Mouse (Mus musculus): Measurements from ENCODE around the gene Cdc42bpa. TPM values are rescaled to one million over a fixed set of nuclear protein-coding genes. Genes with fewer than 3 reads are reported as not detected.

Gene Cdc42bpa
- 20.2 and 21.0 TPM in 2 replicates for polyA plus RNA-seq (2012; rRNA removed)

DNA sequence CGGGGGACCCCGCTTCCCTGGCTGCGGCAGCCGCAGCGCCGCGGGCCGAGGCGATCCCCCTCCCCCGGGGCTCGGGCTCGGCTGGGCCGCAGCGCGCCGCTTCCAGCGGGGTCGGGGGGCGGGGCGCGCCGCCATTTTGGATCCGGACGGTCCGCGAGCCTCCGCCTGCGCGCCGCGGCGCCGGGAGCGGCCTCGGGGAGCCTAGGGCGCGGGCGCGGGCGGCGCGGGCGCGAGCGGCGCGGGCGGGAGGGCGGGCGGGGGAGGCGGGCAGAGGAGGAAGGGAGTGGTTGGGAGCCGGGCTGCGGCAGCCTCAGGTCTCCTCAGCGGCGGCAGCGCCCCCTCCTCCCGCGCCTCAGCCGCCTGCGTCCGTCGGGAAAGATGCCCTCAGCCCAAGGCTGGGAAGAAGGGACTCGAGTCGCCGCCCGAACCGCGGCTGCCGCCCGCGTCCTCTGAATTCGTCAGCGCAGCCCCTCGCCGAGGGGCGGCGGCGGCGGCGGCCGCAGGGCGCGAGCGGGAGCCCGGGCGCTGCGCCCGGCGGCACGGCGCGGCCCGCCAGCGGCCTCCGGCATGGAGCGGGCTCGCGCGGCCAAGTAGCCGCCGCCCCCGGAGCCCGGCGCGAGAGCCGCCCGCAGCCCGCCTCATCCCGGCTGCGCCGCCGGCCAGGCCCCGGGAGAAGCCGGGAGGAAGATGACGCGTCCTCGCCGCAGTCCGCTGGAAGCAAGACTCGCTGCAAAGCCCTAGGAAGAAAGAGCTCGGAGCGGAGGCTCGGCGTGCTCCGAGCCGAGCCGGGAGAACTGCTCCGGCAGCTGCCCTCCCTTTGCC is at the start of gene Cdc42bpa:
TSS of gene Cdc42bpa (plus strand) at position 752 of the 822 bp plus-strand sequence.
- Histone ChIP-seq H3K4me3 (ENCODE audit: insufficient read depth, low read depth, low read length) (peak within 1 kb of the TSS; percentile 99), H3K4me1 (ENCODE audit: control insufficient read depth, insufficient read depth, low read length) (peaks cover 10% of the 10 kb centered on the region; the same call in 1 of the 2 replicates), H3K36me3 (ENCODE audit: control insufficient read depth, insufficient read depth, low read length) (no peaks in the 10 kb centered on the region), H3K27me3 (replicated peaks; ENCODE audit: control insufficient read depth, insufficient read depth, low read length) (no peaks in the 10 kb centered on the region), H3K27ac (ENCODE audit: insufficient read depth, low read depth, low read length) (peak within 1 kb of the TSS; percentile 95)
- peak; percentile 15 for TF ChIP-seq POLR2A (IDR thresholded peaks at IDR 0.05; ENCODE audit: low read depth, low read length)
- no peak for TF ChIP-seq CTCF (conservative IDR thresholded peaks at IDR 0.05; ENCODE audit: insufficient read depth, insufficient read length, low read depth, low read length)
- WGBS, result 5% methylated on average over 113 of the region's 128 CpGs
- peak; percentile 83 for DNase-seq

- no peak overlapping the region for H3K27ac ChIP-seq (ENCODE audit: insufficient read depth, low read depth, low read length)
- H3K36me3 ChIP-seq (ENCODE audit: control insufficient read depth, insufficient read depth, low read length), result no peaks in the 10 kb centered on the region
- no peak for DNase-seq
- WGBS, result 72% methylated on average over 4 of the region's 4 CpGs
- no peaks in the 10 kb centered on the region for H3K4me1 ChIP-seq (ENCODE audit: control insufficient read depth, insufficient read depth, low read length)
- TF ChIP-seq POLR2A (IDR thresholded peaks at IDR 0.05; ENCODE audit: low read depth, low read length) (no peak), CTCF (conservative IDR thresholded peaks at IDR 0.05; ENCODE audit: insufficient read depth, insufficient read length, low read depth, low read length) (no peak)
- H3K4me3 ChIP-seq (ENCODE audit: insufficient read depth, low read depth, low read length), result no peak overlapping the region
- H3K27me3 ChIP-seq (replicated peaks; ENCODE audit: control insufficient read depth, insufficient read depth, low read length), result no peaks in the 10 kb centered on the region
Measured at GRCm38 (mm10) chr1:179913471-179913870, 46.8 kb upstream of the Cdc42bpa start.

GRCm38 (mm10) chr1:179917036-179917435 is 43.2 kb upstream of the Cdc42bpa start:
- DNase-seq, result no peak
- WGBS, result 52% methylated on average over 4 of the region's 4 CpGs
- Histone ChIP-seq H3K36me3 (ENCODE audit: control insufficient read depth, insufficient read depth, low read length) (no peaks in the 10 kb centered on the region), H3K27ac (ENCODE audit: insufficient read depth, low read depth, low read length) (no peak overlapping the region), H3K4me3 (ENCODE audit: insufficient read depth, low read depth, low read length) (no peak overlapping the region), H3K4me1 (ENCODE audit: control insufficient read depth, insufficient read depth, low read length) (no peaks in the 10 kb centered on the region), H3K27me3 (replicated peaks; ENCODE audit: control insufficient read depth, insufficient read depth, low read length) (no peaks in the 10 kb centered on the region)
- TF ChIP-seq POLR2A (IDR thresholded peaks at IDR 0.05; ENCODE audit: low read depth, low read length) (no peak), CTCF (conservative IDR thresholded peaks at IDR 0.05; ENCODE audit: insufficient read depth, insufficient read length, low read depth, low read length) (no peak)

DNA sequence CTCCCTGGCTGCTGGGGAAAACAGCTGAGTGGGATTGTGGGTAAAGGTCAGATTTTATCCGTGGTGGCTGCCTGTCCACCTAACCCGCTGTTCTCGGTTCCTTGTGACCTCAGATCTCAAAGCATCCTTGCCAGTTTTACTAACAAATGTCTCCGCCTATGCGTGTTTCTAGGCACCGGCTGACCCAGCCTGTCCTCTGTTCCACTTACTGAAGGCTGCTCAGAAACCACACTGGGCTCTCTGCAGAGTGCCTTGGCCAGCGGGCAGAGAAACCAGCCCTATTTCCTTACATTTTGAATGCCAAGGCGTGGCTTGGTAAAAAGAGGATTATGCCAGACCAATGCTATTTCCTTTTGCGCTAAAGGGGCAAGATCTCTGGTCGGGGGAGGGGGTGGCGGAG is 42.8 kb upstream of the Cdc42bpa start:
- Histone ChIP-seq H3K4me1 (ENCODE audit: control insufficient read depth, insufficient read depth, low read length) (no peaks in the 10 kb centered on the region), H3K27ac (ENCODE audit: insufficient read depth, low read depth, low read length) (no peak overlapping the region), H3K4me3 (ENCODE audit: insufficient read depth, low read depth, low read length) (no peak overlapping the region), H3K27me3 (replicated peaks; ENCODE audit: control insufficient read depth, insufficient read depth, low read length) (no peaks in the 10 kb centered on the region), H3K36me3 (ENCODE audit: control insufficient read depth, insufficient read depth, low read length) (no peaks in the 10 kb centered on the region)
- peak; percentile 27 for DNase-seq
- TF ChIP-seq POLR2A (IDR thresholded peaks at IDR 0.05; ENCODE audit: low read depth, low read length) (no peak), CTCF (conservative IDR thresholded peaks at IDR 0.05; ENCODE audit: insufficient read depth, insufficient read length, low read depth, low read length) (no peak)
- 66% methylated on average over 11 of the region's 11 CpGs for WGBS

GRCm38 (mm10) chr1:179919656-179920436 is 40.4 kb upstream of the Cdc42bpa start:
- H3K27me3 ChIP-seq (replicated peaks; ENCODE audit: control insufficient read depth, insufficient read depth, low read length), result no peaks in the 10 kb centered on the region
- 82% methylated on average over 8 of the region's 8 CpGs for WGBS
- TF ChIP-seq CTCF (conservative IDR thresholded peaks at IDR 0.05; ENCODE audit: insufficient read depth, insufficient read length, low read depth, low read length) (no peak), POLR2A (IDR thresholded peaks at IDR 0.05; ENCODE audit: low read depth, low read length) (no peak)
- H3K4me3 ChIP-seq (ENCODE audit: insufficient read depth, low read depth, low read length), result no peak overlapping the region
- no peaks in the 10 kb centered on the region for H3K4me1 ChIP-seq (ENCODE audit: control insufficient read depth, insufficient read depth, low read length)
- no peak overlapping the region for H3K27ac ChIP-seq (ENCODE audit: insufficient read depth, low read depth, low read length)
- no peak for DNase-seq
- no peaks in the 10 kb centered on the region for H3K36me3 ChIP-seq (ENCODE audit: control insufficient read depth, insufficient read depth, low read length)

- H3K27ac ChIP-seq (ENCODE audit: insufficient read depth, low read depth, low read length), result no peak overlapping the region
- 53% methylated on average over 10 of the region's 10 CpGs for WGBS
- TF ChIP-seq POLR2A (IDR thresholded peaks at IDR 0.05; ENCODE audit: low read depth, low read length), result no peak
- no peak for TF ChIP-seq CTCF (conservative IDR thresholded peaks at IDR 0.05; ENCODE audit: insufficient read depth, insufficient read length, low read depth, low read length)
- no peaks in the 10 kb centered on the region for H3K4me1 ChIP-seq (ENCODE audit: control insufficient read depth, insufficient read depth, low read length)
- DNase-seq, result no peak
- H3K27me3 ChIP-seq (replicated peaks; ENCODE audit: control insufficient read depth, insufficient read depth, low read length), result no peaks in the 10 kb centered on the region
- no peaks in the 10 kb centered on the region for H3K36me3 ChIP-seq (ENCODE audit: control insufficient read depth, insufficient read depth, low read length)
- no peak overlapping the region for H3K4me3 ChIP-seq (ENCODE audit: insufficient read depth, low read depth, low read length)
Measured at GRCm38 (mm10) chr1:179923661-179924405, 36.4 kb upstream of the Cdc42bpa start.

Measured in kidney, adult 2 months (tissue).